Mouse (Mus musculus): Measurements from ENCODE around the gene H6pd.
"Not testable (repeated sequence)": the region's sequence is repeated elsewhere in the genome, so short reads cannot be mapped to it uniquely, and the experiment has no call there.

H6pd gene

DNA sequence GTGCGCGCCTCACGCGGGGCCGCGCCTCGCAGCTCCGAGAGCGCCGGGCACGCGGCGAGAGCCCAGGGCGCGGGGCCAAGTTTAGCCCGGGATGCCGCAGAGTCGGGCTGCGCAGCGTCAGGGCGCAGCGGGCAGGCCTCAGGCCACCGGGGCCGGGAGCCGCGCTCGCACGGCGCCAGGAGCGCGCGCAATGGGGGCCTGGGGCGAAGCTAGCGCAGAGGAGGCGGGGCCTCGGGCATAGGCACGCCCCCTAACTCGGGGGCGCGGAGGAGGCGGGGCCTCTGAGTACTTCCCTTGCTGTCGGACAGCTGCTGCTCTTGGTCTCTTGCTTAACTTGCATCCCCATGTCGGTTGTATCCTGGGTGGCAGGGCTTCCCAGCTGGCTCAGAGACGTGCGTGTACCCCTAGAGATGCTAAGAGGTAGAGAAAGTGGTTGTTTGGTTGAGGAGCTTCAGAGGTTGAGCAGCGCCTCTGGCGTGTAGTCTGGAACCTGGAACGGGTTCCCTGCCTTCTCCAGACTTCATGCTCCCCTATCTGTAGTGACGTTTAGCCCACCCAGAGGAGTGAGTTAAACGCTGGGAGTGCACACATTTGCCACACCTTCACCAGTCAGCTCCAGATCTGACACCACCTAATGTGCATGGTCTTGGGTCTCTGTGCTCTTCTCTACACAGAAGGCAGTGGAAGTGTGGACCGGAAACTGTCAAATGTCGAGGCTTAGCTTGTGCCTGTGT, at the start of gene H6pd:
Gene H6pd, minus strand, starts transcription at position 171 of the 734 bp plus-strand sequence.
- peak; percentile 91 for DNase-seq (ENCODE audit: low spot score)

DNA sequence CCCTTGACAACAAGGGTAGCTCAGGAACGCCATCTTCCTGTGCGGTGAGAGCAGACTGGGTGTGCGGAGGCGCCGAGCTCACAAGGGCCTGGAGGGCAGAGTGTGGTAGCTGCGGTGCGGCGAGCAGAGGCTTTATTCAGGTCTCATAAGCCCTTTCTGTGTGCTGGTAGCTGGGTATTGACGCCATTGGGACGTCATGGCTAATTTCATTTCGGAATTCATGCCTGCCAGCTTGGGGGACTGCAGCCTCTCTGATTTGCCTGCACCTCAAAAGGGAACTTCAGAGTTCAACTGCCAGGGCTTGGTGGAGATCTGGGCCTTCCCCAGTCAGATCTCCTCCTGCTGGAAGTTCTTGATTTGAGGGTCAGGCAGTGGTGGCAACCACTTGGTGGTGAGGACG, 48.9 kb upstream of the H6pd start:
- DNase-seq (ENCODE audit: low spot score), result no peak

DNA sequence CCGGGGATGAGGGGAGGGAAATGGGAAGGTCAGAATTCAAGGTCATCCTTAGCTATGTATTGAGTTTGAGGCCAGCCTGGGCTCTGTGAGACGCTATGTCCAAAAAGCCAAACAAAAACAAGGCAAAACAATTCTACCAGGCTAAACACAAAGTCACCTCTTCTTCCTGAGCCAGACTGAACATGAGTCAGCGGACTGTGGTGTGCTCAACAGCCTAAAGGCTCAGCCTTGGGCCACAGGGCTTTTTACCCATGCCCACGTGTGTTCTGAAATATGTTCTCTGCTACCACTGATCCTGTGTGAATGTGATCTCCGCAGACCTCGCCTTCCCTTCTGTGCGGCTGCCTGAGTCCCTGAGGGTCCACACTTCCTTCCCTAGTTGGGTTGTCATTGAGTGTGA, 47.3 kb upstream of the H6pd start:
- DNase-seq (ENCODE audit: low spot score), result no peak

DNA sequence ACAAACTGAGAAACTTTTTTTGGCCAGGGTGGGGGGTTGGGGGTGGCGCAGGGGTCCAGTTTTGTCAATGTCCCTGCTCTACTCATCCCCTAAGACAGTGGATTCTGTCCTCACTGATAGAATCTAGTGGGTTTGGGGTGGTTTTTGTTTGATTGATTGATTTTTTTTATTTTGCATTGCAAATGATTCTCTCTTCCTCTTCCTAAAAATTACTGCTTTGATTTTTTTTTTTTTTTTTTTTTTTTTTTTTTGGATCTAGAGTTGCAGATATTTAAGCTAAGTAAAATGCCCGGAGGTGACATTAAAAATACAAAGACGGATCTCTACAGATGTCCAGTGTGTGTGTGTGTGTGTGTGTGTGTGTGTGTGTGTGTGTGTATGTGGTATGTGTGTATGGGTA, 43.6 kb upstream of the H6pd start:
- DNase-seq (ENCODE audit: low spot score), result no peak

DNA sequence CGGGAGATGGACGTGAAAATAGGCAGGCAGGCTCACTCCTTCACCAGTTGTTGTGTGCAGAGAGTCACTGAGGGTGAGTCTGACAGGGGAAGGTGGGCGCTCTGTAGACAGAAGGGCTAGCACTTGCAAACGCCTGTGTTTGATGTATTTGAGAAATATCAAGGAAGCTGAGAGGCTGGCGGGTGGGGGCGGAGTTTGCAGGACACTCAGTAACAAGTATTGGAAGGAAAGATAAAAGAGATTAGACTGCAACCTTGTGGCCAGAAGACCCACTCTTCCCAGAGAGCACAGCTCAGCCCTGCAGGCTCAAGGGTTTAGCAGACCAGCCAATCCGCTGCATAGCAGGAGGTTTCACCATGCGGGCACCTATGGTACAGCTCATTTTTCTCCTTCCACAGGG, 42.7 kb upstream of the H6pd start:
- no peak for DNase-seq (ENCODE audit: low spot score)

DNA sequence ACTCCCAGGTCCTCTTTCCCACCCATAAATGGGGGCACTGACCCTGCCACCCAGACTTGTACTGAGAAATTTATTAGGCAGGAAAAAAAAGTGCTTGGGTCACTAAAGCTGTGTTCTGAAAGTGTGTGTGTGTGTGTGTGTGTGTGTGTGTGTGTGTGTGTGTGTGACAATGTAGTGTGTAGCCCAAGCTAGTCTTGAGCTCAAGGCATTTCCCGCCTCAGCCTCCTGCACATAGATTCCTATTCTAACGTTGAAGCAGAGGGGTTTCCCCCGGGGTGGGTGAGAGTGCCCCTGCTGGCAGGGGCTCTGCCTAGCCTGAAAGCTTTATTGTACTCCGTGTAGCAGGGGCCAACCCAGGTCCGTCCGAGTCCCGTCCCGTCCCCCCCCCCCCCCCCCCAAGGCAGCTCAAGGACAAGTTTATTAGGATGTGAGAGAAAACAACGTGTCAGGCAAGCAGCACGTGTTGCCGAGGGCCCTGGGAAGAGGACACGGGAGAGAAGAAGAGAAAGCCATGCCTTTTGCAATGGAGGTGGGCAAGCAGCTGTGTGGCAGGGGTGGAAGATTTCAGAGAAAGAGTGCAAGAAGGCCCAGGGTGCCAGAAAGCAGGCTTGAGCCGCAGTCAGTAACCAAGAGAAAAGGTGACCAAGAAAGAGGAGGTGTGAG, 40.9 kb upstream of the H6pd start:
- DNase-seq (ENCODE audit: low spot score), result no peak

DNA sequence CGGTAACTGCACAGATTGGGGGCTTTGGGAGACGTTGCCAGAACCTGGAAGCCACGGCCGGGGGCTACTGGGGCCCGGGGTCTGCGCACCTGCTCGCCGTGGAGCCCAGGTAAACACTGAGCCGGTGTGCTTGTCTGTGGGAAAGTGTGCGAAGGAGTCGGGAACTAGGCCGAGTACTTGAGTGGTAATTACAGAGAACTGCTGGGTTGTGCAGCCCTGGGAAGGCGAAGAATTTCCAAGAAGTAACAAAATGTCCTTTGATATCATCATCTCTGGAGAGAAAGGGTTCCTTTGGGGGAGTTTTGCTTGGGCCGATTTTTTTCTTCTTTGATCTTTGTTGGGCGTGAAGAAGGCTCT, 40.3 kb upstream of the H6pd start:
- no peak for DNase-seq (ENCODE audit: low spot score)

DNA sequence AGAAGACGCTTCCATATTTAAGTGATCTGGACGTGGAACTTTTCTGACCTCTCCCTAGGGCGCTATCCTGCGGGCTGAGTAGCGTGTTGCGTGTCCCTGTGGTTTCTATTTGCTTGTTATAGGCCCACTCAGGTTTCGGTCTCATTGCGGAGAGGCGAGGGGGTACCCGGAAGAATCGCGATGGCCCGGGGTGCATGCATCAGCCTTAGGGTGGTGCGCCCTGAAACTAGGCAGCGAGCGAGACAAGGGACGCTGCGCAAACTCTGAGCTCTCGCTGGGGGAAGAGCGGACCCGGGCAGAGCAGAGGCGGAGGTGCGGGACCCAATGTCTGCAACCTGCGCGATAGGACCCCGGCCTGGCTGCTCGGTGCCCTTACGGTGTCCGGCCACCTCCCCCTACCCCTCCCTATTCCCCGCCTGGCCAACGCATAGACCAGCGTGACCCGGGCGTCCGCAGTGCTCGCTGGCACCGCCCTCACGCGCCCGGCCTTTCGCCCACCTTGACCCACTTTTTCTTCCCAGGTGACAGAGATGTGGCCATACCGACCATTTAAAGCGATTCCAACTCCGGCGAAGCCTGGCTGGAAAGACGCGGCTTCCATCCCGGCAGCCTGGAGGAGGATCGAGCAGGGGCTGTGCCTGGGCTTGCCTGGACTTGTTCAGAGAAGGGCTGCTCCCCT, 39.8 kb upstream of the H6pd start:
- DNase-seq (ENCODE audit: low spot score), result no peak

DNA sequence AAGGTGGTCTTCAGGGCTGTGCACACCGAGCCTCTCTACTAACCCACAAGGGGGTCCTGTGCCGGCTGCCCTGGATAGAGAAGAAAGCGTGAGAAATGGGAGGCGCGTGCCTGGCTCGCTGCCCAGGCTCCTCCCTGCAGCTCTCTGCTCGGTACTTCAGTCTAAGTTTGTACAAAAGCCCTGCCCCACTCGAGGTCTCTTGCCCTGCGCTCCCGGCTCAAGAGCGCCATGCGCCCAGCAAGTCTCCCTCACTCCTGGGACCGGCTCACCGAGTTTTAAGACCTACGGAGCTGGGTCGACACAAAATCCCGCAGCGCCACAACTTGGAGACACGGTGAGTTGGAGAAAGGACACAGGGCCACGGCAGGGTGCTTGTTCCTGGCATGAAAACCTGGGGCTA, 39.2 kb upstream of the H6pd start:
- peak; percentile 38 for DNase-seq (ENCODE audit: low spot score)

DNA sequence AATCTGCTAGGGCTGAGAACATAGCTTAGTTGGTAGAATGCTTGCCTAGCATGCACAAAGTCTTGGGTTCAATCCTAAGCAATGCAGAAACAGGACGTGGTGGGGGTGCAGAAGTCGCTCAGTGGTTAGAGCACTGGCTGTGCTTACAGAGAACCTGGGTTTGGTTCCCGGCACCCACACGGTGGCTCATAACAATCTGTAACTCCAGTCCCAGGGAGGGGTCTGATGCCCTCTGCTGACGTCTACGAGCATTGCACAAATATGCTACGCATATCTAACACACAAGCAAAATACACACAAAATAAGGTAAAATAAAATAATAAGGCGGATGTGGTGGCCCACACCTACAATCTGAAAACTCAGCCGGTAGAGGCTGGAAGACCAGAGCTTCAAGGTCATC, 34.8 kb upstream of the H6pd start:
- DNase-seq (ENCODE audit: low spot score), result no peak

DNA sequence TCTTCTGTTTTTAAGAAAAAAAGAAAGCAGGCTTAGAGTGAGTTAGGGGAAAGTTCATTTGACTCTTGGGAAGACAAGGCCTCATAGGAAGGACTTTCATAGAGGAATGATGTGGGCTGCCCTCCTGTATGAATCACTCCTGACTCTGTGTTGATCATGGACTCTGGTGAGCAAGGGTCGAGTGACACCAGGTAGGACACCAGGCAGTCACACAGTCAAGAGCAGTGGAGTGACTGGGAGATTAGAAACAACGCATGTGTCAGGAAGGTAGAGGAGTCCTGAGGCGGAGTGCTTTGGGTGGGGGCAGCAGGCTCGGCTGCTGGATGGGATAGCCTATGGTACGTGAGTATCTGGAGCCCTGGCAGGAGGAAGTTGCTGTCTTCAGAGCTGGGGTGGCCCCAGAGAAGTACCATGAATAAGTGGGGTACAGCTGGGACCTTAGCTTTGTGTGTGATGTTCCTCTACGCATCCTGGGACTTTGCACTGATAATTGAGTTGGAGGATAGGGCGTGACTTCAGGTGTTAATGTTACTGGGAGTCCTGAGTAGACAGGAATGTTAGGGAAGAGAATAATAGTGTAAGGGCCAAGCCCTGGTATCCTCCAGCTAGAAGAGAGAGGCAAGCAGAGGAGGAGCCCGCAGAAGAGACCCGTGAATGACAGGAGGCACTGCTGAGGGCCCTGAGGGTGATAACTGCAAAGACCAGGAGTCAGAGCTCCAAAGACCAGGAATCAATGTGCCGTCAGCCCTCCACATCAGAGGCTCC, 32.7 kb upstream of the H6pd start:
- DNase-seq (ENCODE audit: low spot score), result no peak

DNA sequence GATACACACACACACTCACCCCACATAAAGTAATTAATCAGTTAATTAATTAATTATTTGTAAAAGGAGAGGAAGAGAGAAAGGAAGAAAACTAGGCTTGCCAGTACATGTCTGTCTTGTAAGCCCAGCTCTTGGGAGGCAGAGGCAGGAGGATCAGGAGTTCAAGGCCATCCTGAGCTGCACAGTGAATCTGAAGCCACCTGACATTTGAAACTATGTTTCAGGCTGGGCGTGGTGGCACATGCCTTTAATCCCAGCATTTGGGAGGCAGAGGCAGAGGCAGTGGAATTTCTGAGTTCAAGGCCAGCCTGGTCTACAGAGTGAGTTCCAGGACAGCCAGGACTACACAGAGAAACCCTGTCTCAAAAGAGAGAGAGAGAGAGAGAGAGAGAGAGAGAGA, 32.0 kb upstream of the H6pd start:
- DNase-seq (ENCODE audit: low spot score), result not testable (repeated sequence)

DNA sequence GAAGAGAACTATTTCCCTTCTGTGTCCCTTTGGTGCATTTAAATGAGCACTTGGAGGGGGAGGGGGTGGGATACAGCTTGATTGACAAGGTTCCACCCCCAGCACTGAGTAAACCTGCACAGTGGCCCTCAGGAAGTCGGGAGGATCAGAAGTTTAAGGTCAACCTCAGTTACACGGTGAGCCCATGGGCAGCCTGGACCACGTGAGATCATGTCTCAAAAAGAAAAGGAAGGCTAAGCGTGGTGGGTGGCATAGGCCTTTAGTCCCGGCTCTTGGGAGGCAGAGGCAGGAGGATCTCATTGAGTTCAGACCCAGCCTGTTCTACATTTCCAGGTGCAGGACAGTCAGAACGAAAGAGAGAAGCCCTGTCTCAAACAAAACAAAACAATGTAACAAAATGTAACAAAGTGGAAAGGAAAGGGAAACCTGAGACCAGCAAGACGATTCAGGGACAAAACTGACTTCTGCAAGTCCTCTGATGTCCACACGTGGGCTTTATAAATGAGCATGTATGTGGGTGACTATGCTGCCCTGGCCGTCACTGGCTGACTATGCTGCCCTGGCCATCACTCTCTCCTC, 31.3 kb upstream of the H6pd start:
- no peak for DNase-seq (ENCODE audit: low spot score)

DNA sequence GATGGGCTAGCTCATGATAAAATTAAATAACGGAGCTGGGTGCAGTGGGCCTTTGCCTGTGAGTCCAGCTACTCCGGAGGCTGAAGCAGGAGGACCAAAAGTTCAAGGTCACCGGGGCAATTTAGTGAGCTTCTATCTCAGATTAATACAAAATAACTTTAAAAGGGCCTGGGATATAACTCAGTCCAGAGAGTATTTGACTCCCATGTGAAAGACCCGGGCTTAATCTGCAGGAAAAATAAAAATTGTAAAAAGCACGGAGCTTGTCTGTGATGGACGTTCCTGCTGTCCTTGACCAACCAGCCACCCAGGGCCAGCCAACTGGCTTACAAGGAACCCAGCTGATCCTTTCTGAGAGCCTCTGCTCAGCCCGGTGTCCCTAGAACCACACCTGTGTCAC, 29.7 kb upstream of the H6pd start:
- no peak for DNase-seq (ENCODE audit: low spot score)

DNA sequence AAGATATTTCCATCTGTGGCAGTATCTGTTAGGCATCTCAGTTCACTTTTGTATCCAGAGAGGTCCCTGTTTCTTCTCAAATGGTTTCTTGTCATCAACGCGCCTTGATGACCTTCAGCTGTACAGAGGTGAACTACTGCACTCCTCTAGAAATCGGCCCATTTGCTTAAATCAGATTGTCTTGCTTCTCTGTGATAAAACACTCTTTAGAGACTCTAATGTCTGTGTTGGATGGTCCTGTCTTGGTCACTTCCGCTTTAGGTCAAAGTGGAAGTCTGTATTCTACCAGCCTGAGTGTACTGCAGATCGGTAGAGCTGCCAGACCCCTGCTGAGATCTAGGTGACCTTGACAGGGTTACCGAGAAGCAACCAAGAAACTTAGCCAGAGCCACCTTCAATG, 27.3 kb upstream of the H6pd start:
- DNase-seq (ENCODE audit: low spot score), result no peak

DNA sequence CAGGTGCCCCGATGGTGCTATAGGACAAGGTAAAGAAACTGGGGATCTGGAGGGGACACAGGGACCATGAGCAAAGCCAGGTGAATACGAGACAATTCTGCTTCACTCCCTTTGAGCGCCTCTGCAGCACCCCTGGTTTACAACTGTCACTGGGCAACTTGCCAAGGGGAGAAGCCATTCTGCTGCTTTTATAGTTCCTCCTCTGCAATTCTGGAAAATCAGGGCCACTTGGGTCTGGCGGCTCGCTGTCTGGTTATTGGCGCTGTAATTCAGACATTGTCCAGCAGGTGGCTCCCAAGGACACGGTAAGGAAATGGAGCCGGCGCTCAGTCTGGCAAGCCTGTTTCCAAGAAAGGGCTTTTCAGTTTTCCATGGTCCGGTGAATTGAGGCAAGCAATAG, 26.5 kb upstream of the H6pd start:
- DNase-seq (ENCODE audit: low spot score), result peak; percentile 92

DNA sequence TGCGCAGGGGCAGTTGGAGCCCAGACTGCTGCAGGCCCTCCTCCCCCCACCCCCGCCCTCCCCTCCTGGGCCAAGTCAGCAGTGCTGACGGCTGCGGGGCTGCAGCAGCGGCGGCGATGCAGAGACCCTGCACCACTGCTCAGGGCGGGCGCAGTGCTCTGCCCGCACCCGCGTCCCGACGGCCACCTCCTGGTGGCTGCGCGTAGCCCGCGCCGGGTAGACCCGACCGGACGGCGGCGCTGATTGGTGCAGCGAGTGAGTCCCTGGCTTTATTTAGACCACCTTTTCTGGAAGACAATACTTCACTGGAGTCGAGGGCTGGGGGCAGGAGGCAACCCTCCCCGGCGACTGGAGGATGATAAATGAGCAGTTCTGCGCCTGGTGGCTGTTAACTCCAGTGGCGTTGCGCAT, 24.4 kb upstream of the H6pd start:
- no peak for DNase-seq (ENCODE audit: low spot score)

DNA sequence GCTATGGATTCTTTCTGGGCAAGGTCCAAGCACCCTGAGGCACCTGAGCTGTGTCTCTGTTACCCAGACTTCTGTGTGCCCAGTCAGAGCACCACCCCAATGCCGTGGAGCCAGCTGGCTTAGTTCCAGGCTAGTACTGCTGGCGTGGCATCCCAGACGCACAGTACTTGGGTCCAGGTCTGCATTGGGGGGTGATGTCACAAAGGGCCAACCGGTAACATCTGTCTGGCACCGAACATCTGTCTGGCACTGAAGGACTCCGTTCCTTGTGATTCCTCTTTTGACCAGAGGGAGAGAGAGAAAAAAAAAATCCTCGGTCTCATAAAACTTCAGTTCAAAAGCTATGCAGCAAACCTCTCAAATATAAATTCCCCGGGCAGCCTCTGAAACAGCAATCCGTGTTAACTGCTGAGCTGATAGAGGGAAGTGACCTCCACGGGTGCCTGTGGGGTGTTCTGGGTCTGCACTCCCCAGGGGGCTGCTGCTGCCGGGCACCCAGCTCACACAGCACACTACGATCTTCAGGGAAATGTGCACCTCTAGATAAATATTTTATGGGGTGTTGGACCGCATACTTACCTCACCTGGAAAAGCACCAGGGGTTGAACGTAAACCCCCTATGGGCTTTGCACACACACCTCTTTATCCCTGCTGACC, 22.5 kb upstream of the H6pd start:
- no peak for DNase-seq (ENCODE audit: low spot score)

DNA sequence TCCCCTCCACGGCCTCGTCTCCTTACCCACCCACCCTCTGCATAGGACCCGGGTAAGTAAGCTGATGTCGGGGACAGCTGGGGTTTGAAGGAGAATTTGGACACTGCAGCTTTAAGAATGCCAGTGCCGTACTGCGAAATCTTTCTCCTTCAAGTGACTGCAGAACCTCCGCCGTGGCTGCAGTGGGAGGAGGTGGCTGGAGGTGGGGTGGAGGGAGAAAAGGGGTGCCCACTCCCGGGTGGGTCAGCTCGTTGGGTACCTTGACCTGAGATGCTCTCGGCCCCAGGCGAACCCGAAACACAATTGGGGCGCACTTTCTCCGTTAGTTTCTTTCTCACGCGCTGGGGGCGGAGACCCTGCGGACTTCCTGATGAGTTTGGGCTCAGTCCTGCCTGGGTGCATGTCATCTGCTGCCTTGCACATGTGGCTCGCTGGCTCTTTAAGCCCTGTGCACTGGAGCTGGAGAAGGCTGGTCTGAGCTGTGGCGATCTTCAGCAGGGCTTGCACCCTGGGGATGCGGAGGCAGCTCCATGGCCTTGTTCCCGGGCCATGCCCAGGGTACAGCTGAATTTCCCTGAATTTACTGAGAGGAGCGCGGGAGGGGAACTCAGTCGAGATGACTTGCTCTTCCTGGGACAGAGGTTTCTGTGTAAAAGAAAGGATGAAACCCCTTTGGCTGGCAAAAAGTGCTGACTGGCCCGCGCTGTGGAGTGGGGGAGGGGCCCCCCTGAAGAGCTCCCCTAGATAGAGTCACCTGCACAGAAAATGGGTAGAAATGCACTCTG, 21.8 kb upstream of the H6pd start:
- no peak for DNase-seq (ENCODE audit: low spot score)

DNA sequence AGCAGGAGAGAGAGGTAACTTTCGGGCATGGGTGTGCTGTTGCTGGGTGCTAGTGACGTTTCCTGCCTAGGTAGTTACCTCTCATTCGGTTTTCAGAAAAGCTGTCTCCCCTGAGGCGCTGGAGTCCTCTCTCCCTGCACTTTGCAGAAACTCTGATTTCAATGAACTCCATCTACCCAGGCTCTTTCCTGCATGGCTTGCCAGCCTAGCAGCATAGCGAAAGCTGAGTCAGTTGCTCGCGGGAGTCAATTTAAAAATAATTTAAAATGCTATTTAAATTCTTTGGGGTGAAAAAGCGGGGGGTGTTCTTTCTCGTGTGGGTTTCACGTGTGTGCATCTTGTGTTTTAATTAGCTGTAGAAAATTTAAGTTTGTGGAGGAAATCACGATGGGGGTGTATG, 21.1 kb upstream of the H6pd start:
- no peak for DNase-seq (ENCODE audit: low spot score)

DNA sequence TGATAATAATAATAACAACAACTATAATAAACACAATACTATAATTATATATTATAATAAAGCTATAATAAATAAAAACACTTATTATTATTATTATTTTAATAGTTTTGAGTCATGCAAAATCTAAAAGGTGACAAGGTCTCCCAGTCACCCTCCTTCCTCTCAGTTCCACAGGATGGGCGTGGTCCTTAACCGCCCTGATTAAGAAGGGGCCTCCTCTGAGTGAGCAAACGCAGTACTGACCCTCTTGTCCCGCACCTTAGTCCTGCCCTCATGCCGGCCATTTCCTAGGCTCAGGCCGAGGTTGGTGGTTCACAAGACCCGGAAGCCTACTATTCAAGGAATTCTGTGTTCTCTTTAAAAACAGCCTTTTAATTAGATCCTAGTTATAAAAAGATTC, 14.7 kb upstream of the H6pd start:
- no peak for DNase-seq (ENCODE audit: low spot score)
